Comparison of ENCODE assay signal across 26 mouse cellular contexts in genomic region chr17:4954431-4954830, GRCm38 (mm10). TPM values are rescaled to one million over a fixed set of nuclear protein-coding genes. Genes with fewer than 3 reads are reported as not detected.
DNase-seq lines count a peak whose midpoint lies in the region; ATAC-seq and TF ChIP-seq lines count a peak whose summit lies in the region.
"Had no signal": no experiment of that assay in that cellular context is flagged by ENCODE, and none has a peak within 500 bp of the region (broad histone marks: within the 10 kb centered on the region; RNA-seq: fewer than 3 reads in every experiment).

No protein-coding gene starts in this region.

- no peak overlapping the region for H3K4me3 ChIP-seq in embryonic facial prominence, embryonic 13.5 days
- H3K4me3 ChIP-seq in embryonic facial prominence, embryonic 10.5 days = no peak overlapping the region
- H3K4me3 ChIP-seq in hindbrain, embryonic 14.5 days (replicated peaks; ENCODE audit: low read length) = no peak overlapping the region
- H3K4me3 ChIP-seq in hindbrain, embryonic 11.5 days (ENCODE audit: low read depth, low read length) = no peak overlapping the region
- no peak overlapping the region for H3K4me3 ChIP-seq in midbrain, embryonic 14.5 days (replicated peaks; ENCODE audit: low read depth, low read length)
- no peak overlapping the region for H3K4me3 ChIP-seq in midbrain, postnatal 0 days (ENCODE audit: low read depth, low read length)
- H3K4me3 ChIP-seq: embryonic facial prominence, embryonic 15.5 days; forebrain, embryonic 15.5 days; heart, adult 2 months; heart, embryonic 10.5 days; heart, embryonic 13.5 days; hindbrain, embryonic 15.5 days had no signal

- no peak for ATAC-seq in embryonic facial prominence, embryonic 13.5 days (ENCODE audit: insufficient number of reproducible peaks, insufficient read depth, low FRiP score, low TSS enrichment, low read depth)
- ATAC-seq in hindbrain, embryonic 14.5 days (ENCODE audit: low FRiP score) = no peak
- ATAC-seq in hindbrain, embryonic 11.5 days (ENCODE audit: low FRiP score) = no peak
- no peak for ATAC-seq in midbrain, embryonic 14.5 days (ENCODE audit: low FRiP score, low TSS enrichment)
- no peak for ATAC-seq in midbrain, postnatal 0 days (ENCODE audit: low FRiP score)
- ATAC-seq: forebrain, embryonic 15.5 days; inflammation-experienced regulatory T-cells, adult 6 months; intestine, embryonic 16.5 days had no signal

- H3K27me3 ChIP-seq in embryonic facial prominence, embryonic 13.5 days = no peaks in the 10 kb centered on the region
- H3K27me3 ChIP-seq in embryonic facial prominence, embryonic 10.5 days (replicated peaks; ENCODE audit: low read depth, poor library complexity, severe bottlenecking) = no peaks in the 10 kb centered on the region
- H3K27me3 ChIP-seq in hindbrain, embryonic 14.5 days (ENCODE audit: control insufficient read depth, insufficient read depth, low read length) = no peaks in the 10 kb centered on the region
- no peaks in the 10 kb centered on the region for H3K27me3 ChIP-seq in hindbrain, embryonic 11.5 days (ENCODE audit: control insufficient read depth, insufficient read depth, low read length)
- H3K27me3 ChIP-seq in midbrain, embryonic 14.5 days (ENCODE audit: control insufficient read depth, insufficient read depth, low read length) = no peaks in the 10 kb centered on the region
- no peaks in the 10 kb centered on the region for H3K27me3 ChIP-seq in midbrain, postnatal 0 days (ENCODE audit: insufficient read depth, low read length)
- H3K27me3 ChIP-seq: embryonic facial prominence, embryonic 15.5 days; heart, embryonic 13.5 days; hindbrain, embryonic 15.5 days had no signal

- DNase-seq in embryonic facial prominence, embryonic 10.5 days (ENCODE audit: low spot score) = no peak
- peak; percentile 40 for DNase-seq in hindbrain, embryonic 14.5 days (ENCODE audit: low spot score)
- DNase-seq in hindbrain, embryonic 11.5 days (ENCODE audit: low spot score) = no peak
- peak; percentile 72 for DNase-seq in midbrain, embryonic 14.5 days
- no peak for DNase-seq in midbrain, postnatal 0 days (ENCODE audit: low spot score)
- DNase-seq in brain, embryonic 14.5 days (ENCODE audit: low read depth) = peak; percentile 76
- DNase-seq in T-cell, adult 2 months (ENCODE audit: low spot score) = no peak
- DNase-seq: adrenal gland, postnatal 10 days; adrenal gland, postnatal 36 days; cerebellum, adult 11 months; cerebellum, adult 2 months; cerebellum, adult 9-11 months; cerebellum, postnatal 25 days; gastrocnemius, postnatal 10 days; gastrocnemius, postnatal 36 days; heart, adult 2 months; heart, postnatal 14 days; heart, postnatal 4 days had no signal

- WGBS in embryonic facial prominence, embryonic 13.5 days = 51% methylated on average over 4 of the region's 4 CpGs
- WGBS in embryonic facial prominence, embryonic 10.5 days = 76% methylated on average over 4 of the region's 4 CpGs
- WGBS in hindbrain, embryonic 14.5 days = 47% methylated on average over 4 of the region's 4 CpGs
- WGBS in hindbrain, embryonic 11.5 days = 86% methylated on average over 4 of the region's 4 CpGs
- 47% methylated on average over 4 of the region's 4 CpGs for WGBS in midbrain, embryonic 14.5 days
- WGBS in midbrain, postnatal 0 days = 49% methylated on average over 4 of the region's 4 CpGs

- TF ChIP-seq POLR2A in brain, embryonic 14.5 days (IDR thresholded peaks at IDR 0.05; ENCODE audit: borderline replicate concordance, extremely low read depth, insufficient read depth, insufficient read length, poor library complexity, severe bottlenecking) = no peak

- TF ChIP-seq CTCF in midbrain, postnatal 0 days (IDR thresholded peaks at IDR 0.05) = no peak
- TF ChIP-seq CTCF in brain, embryonic 14.5 days (IDR thresholded peaks at IDR 0.05; ENCODE audit: borderline replicate concordance, extremely low read depth, insufficient read depth, insufficient read length) = no peak

- no peaks in the 10 kb centered on the region for H3K9me3 ChIP-seq in embryonic facial prominence, embryonic 13.5 days
- no peaks in the 10 kb centered on the region for H3K9me3 ChIP-seq in embryonic facial prominence, embryonic 10.5 days
- no peaks in the 10 kb centered on the region for H3K9me3 ChIP-seq in hindbrain, embryonic 14.5 days (ENCODE audit: control insufficient read depth, low read length)
- no peaks in the 10 kb centered on the region for H3K9me3 ChIP-seq in hindbrain, embryonic 11.5 days (ENCODE audit: control insufficient read depth, low read length)
- no peaks in the 10 kb centered on the region for H3K9me3 ChIP-seq in midbrain, embryonic 14.5 days (ENCODE audit: control insufficient read depth, low read length)
- no peaks in the 10 kb centered on the region for H3K9me3 ChIP-seq in midbrain, postnatal 0 days (ENCODE audit: low read length)
- H3K9me3 ChIP-seq: embryonic facial prominence, embryonic 15.5 days; forebrain, embryonic 15.5 days; heart, embryonic 10.5 days; heart, embryonic 13.5 days; hindbrain, embryonic 15.5 days had no signal

- peaks cover 11% of the 10 kb centered on the region for H3K4me1 ChIP-seq in embryonic facial prominence, embryonic 13.5 days
- H3K4me1 ChIP-seq in embryonic facial prominence, embryonic 10.5 days = peaks cover 4% of the 10 kb centered on the region; the same call in 1 of the 2 replicates
- H3K4me1 ChIP-seq in hindbrain, embryonic 14.5 days (replicated peaks; ENCODE audit: control insufficient read depth, insufficient read depth, low read length) = no peaks in the 10 kb centered on the region
- H3K4me1 ChIP-seq in hindbrain, embryonic 11.5 days (replicated peaks; ENCODE audit: control insufficient read depth, insufficient read depth, low read length) = no peaks in the 10 kb centered on the region
- peaks cover 7% of the 10 kb centered on the region; the same call in 1 of the 2 replicates for H3K4me1 ChIP-seq in midbrain, embryonic 14.5 days (ENCODE audit: control insufficient read depth, insufficient read depth, low read length)
- H3K4me1 ChIP-seq in midbrain, postnatal 0 days (ENCODE audit: insufficient read depth, low read length) = peaks cover 3% of the 10 kb centered on the region; the same call in 1 of the 2 replicates
- H3K4me1 ChIP-seq: heart, embryonic 10.5 days had no signal

- no peak overlapping the region for H3K27ac ChIP-seq in embryonic facial prominence, embryonic 13.5 days
- H3K27ac ChIP-seq in embryonic facial prominence, embryonic 10.5 days (replicated peaks) = no peak overlapping the region
- H3K27ac ChIP-seq in hindbrain, embryonic 14.5 days = peak overlapping the region; percentile 6; the same call in 1 of the 2 replicates
- H3K27ac ChIP-seq in hindbrain, embryonic 11.5 days (ENCODE audit: low read depth, low read length) = no peak overlapping the region
- 0 out of 2 replicates have a peak overlapping the region, but pooled peaks have one; percentile 1 for H3K27ac ChIP-seq in midbrain, embryonic 14.5 days (replicated peaks; ENCODE audit: low read depth, low read length)
- no peak overlapping the region for H3K27ac ChIP-seq in midbrain, postnatal 0 days (ENCODE audit: low read depth, low read length)
- H3K27ac ChIP-seq: embryonic facial prominence, embryonic 15.5 days; forebrain, embryonic 15.5 days; heart, adult 2 months; heart, embryonic 10.5 days; heart, embryonic 13.5 days; hindbrain, embryonic 15.5 days had no signal

- no peaks in the 10 kb centered on the region for H3K36me3 ChIP-seq in embryonic facial prominence, embryonic 13.5 days
- H3K36me3 ChIP-seq in embryonic facial prominence, embryonic 10.5 days (replicated peaks) = no peaks in the 10 kb centered on the region
- H3K36me3 ChIP-seq in hindbrain, embryonic 14.5 days (replicated peaks; ENCODE audit: control insufficient read depth, insufficient read depth) = no peaks in the 10 kb centered on the region
- no peaks in the 10 kb centered on the region for H3K36me3 ChIP-seq in hindbrain, embryonic 11.5 days (ENCODE audit: control insufficient read depth, insufficient read depth, low read length)
- H3K36me3 ChIP-seq in midbrain, embryonic 14.5 days (ENCODE audit: control insufficient read depth, insufficient read depth, low read length) = no peaks in the 10 kb centered on the region
- no peaks in the 10 kb centered on the region for H3K36me3 ChIP-seq in midbrain, postnatal 0 days (ENCODE audit: insufficient read depth, low read length)
- H3K36me3 ChIP-seq: embryonic facial prominence, embryonic 15.5 days; forebrain, embryonic 15.5 days; heart, embryonic 10.5 days; heart, embryonic 13.5 days; hindbrain, embryonic 15.5 days had no signal

- peak overlapping the region; percentile 16; the same call in 1 of the 2 replicates for H3K4me2 ChIP-seq in embryonic facial prominence, embryonic 13.5 days
- no peak overlapping the region for H3K4me2 ChIP-seq in hindbrain, embryonic 14.5 days (replicated peaks)
- no peak overlapping the region for H3K4me2 ChIP-seq in hindbrain, embryonic 11.5 days (replicated peaks; ENCODE audit: low read depth, low read length)
- H3K4me2 ChIP-seq in midbrain, embryonic 14.5 days (ENCODE audit: low read length) = no peak overlapping the region
- no peak overlapping the region for H3K4me2 ChIP-seq in midbrain, postnatal 0 days (ENCODE audit: low read depth, low read length, poor library complexity, severe bottlenecking)
- H3K4me2 ChIP-seq: embryonic facial prominence, embryonic 15.5 days; forebrain, embryonic 15.5 days; heart, embryonic 13.5 days; hindbrain, embryonic 15.5 days had no signal

- H3K9ac ChIP-seq in embryonic facial prominence, embryonic 13.5 days = no peak overlapping the region
- no peak overlapping the region for H3K9ac ChIP-seq in hindbrain, embryonic 14.5 days
- no peak overlapping the region for H3K9ac ChIP-seq in hindbrain, embryonic 11.5 days (ENCODE audit: low read depth, low read length)
- no peak overlapping the region for H3K9ac ChIP-seq in midbrain, embryonic 14.5 days (replicated peaks; ENCODE audit: low read length)
- H3K9ac ChIP-seq in midbrain, postnatal 0 days (replicated peaks; ENCODE audit: low read length, poor library complexity, severe bottlenecking) = no peak overlapping the region
- H3K9ac ChIP-seq: embryonic facial prominence, embryonic 15.5 days; forebrain, embryonic 15.5 days; heart, embryonic 13.5 days; hindbrain, embryonic 15.5 days had no signal

RNA-seq across cellular contexts. Expression of gene Arid1b, which starts 39.7 kb away (rescaled TPM):
- 13.0 and 14.1 TPM in 2 replicates for polyA plus RNA-seq in embryonic facial prominence, embryonic 13.5 days (2015; fragmentation: Nextera tagmentation; extraction: Ambion mirVana)
- 12.4 and 12.7 TPM in 2 replicates for polyA plus RNA-seq in embryonic facial prominence, embryonic 10.5 days (2016; fragmentation: Nextera tagmentation; extraction: Ambion mirVana)
- polyA plus RNA-seq in hindbrain, embryonic 14.5 days (2014; fragmentation: Nextera tagmentation; extraction: Ambion mirVana) = 18.8 and 20.5 TPM in 2 replicates
- polyA plus RNA-seq in hindbrain, embryonic 11.5 days (2014; fragmentation: Nextera tagmentation; extraction: Ambion mirVana) = 13.1 and 18.6 TPM in 2 replicates
- 22.8 and 23.8 TPM in 2 replicates for polyA plus RNA-seq in midbrain, embryonic 14.5 days (2014; fragmentation: Nextera tagmentation; extraction: Ambion mirVana)
- 62.0 and 73.3 TPM in 2 replicates for total RNA-seq in midbrain, postnatal 0 days (2014; rRNA removed)
- 10.1 and 11.9 TPM in 2 replicates for polyA plus RNA-seq in midbrain, postnatal 0 days (2015; fragmentation: Nextera tagmentation; extraction: Ambion mirVana)
- 22.0 and 41.6 TPM in 2 replicates for polyA plus RNA-seq in brain, embryonic 14.5 days (2012; rRNA removed)

Comparison
In these comparisons a context has a peak if more than half of its experiments do, and no peak if none do; other contexts are left out.
1. H3K27ac ChIP-seq: peak in hindbrain, embryonic 14.5 days (single experiment) and midbrain, embryonic 14.5 days (single experiment); none in embryonic facial prominence, embryonic 13.5 days (single experiment), embryonic facial prominence, embryonic 10.5 days (single experiment), hindbrain, embryonic 11.5 days (single experiment) and midbrain, postnatal 0 days (single experiment).
2. DNase-seq: peak in hindbrain, embryonic 14.5 days (single experiment), midbrain, embryonic 14.5 days (single experiment) and brain, embryonic 14.5 days (single experiment); none in embryonic facial prominence, embryonic 10.5 days (single experiment), hindbrain, embryonic 11.5 days (single experiment), midbrain, postnatal 0 days (single experiment) and T-cell, adult 2 months (single experiment).